Mouse (Mus musculus) testis, postnatal 10 days (tissue): ENCODE results near the gene Trhr2.

ENCODE experiments used
- DNase-seq: peaks from one replicate; pipeline ENCODE4 v3.0.0; 2021; ENCODE audit warnings: low spot score

The Trhr2 gene

DNA sequence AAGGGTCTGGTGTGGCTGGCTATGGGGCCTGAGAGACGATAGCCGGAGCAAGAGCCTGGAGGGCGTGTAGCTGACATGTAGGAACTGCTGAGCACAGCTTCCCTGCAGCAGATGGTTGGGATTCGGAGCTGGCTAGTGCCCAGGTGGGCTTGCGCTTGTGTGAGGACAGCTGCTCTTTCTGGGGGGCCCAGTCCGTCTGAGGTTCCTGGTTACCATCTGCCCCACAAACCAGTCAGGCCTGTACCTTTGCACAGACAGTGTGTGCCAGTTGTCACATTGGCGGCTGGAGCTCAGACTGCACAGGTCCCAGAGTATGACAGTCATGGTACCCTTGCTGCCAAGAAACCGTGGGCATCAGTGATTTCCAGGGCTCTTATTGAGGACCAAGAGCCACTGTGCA, 52.7 kb downstream of the Trhr2 start:
- DNase-seq, result no peak
